Mouse (Mus musculus) monocyte, adult 2 months (primary cell): ENCODE measurements around the gene Zgrf1.

Experiments
- DNase-seq, 2 experiments: peaks; one replicate each; pipeline ENCODE4 v3.0.0; 2022; ENCODE audit warnings: low spot score in 2 of 2, low read depth in 1 of 2

The Zgrf1 gene

GRCm38 (mm10) chr3:127552973-127553719 lies at the start of gene Zgrf1, which contains the start of gene Larp7:
TSS of gene Zgrf1 (plus strand) at chr3:127553489.
TSS of gene Larp7 (minus strand) at chr3:127553349.
- peak; percentile 97 to 98 for DNase-seq

GRCm38 (mm10) chr3:127507878-127508783 lies 45.2 kb upstream of the Zgrf1 start:
- DNase-seq, result no peak

GRCm38 (mm10) chr3:127511786-127512746 lies 41.2 kb upstream of the Zgrf1 start:
- DNase-seq, result no peak

GRCm38 (mm10) chr3:127512794-127513335 lies 40.4 kb upstream of the Zgrf1 start:
- no peak for DNase-seq

GRCm38 (mm10) chr3:127513699-127514098 lies 39.6 kb upstream of the Zgrf1 start:
- no peak for DNase-seq

GRCm38 (mm10) chr3:127515251-127515650 lies 38.0 kb upstream of the Zgrf1 start:
- no peak for DNase-seq

- no peak for DNase-seq
These were observed 33.0 kb upstream of the Zgrf1 start for GRCm38 (mm10) chr3:127520300-127520699.

GRCm38 (mm10) chr3:127521156-127521555 lies 32.1 kb upstream of the Zgrf1 start:
- DNase-seq, result no peak

- no peak for DNase-seq
These were observed 28.0 kb upstream of the Zgrf1 start for GRCm38 (mm10) chr3:127525188-127525819.

GRCm38 (mm10) chr3:127527465-127528034 lies 25.7 kb upstream of the Zgrf1 start:
- DNase-seq, result no peak

GRCm38 (mm10) chr3:127529210-127529609 lies 24.1 kb upstream of the Zgrf1 start:
- no peak for DNase-seq

GRCm38 (mm10) chr3:127529824-127530223 lies 23.5 kb upstream of the Zgrf1 start:
- DNase-seq, result no peak

GRCm38 (mm10) chr3:127530293-127530692 lies 23.0 kb upstream of the Zgrf1 start:
- no peak for DNase-seq

- no peak for DNase-seq
These were observed 14.1 kb upstream of the Zgrf1 start for GRCm38 (mm10) chr3:127539193-127539592.

GRCm38 (mm10) chr3:127543976-127544375 lies 9.3 kb upstream of the Zgrf1 start:
- no peak for DNase-seq

GRCm38 (mm10) chr3:127544610-127545121 lies 8.6 kb upstream of the Zgrf1 start:
- DNase-seq, result no peak

- DNase-seq, result no peak
These were observed 5.4 kb upstream of the Zgrf1 start for GRCm38 (mm10) chr3:127547882-127548281.

- no peak for DNase-seq
These were observed 786 bp upstream of the Zgrf1 start for GRCm38 (mm10) chr3:127552434-127552972.

GRCm38 (mm10) chr3:127553720-127554043 lies 393 bp downstream of the Zgrf1 start:
- DNase-seq, result no peak
